Mouse (Mus musculus): ENCODE data around the gene Shf. TPM values are rescaled to one million over a fixed set of nuclear protein-coding genes. Genes with fewer than 3 reads are reported as not detected.

The Shf gene
- polyA plus RNA-seq, 1 experiment from 2014 or later = 2.5 TPM

DNA sequence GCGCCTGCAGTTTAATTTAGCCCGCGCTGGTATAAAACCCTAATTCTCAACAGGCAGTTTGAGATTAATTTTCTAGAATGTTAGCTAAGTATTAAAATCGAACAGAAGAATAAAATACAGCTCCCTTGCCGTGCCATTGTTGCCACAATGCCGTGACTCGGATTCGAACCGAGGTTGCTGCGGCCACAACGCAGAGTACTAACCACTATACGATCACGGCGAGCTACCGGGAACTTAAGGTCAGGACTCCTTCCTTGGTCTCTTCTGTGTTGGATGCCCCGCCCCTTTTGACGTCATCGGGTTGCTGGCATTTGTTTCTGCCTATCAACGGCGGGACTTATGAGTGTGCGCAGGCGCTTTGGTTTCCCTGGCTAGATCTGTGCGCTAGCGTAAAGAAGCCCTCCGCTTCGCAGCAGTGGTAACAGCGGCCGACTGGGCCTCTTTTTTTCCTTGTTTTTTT lies 8.3 kb upstream of the Shf start:
- Histone ChIP-seq H3K4me3 (ENCODE audit: low read depth, low read length) (peak overlapping the region; percentile 65), H3K36me3 (ENCODE audit: insufficient read depth, low read length) (no peaks in the 10 kb centered on the region), H3K27ac (ENCODE audit: low read length) (peak overlapping the region; percentile 90), H3K4me2 (replicated peaks; ENCODE audit: low read depth, low read length) (peak overlapping the region; percentile 42), H3K9ac (replicated peaks; ENCODE audit: low read depth) (peak overlapping the region; percentile 59), H3K4me1 (ENCODE audit: insufficient read depth, low read depth, low read length) (no peaks in the 10 kb centered on the region), H3K9me3 (ENCODE audit: low read length) (no peaks in the 10 kb centered on the region), H3K27me3 (replicated peaks; ENCODE audit: insufficient read depth, low read length) (no peaks in the 10 kb centered on the region)
- TF ChIP-seq EP300 (IDR thresholded peaks at IDR 0.05) (no peak; the same call in 1 of the 2 replicates), CTCF (IDR thresholded peaks at IDR 0.05) (no peak)
- ATAC-seq (peak; percentile 86), DNase-seq (ENCODE audit: low spot score) (peak; percentile 97)
- WGBS = under 1% methylated on average over 28 of the region's 28 CpGs

DNA sequence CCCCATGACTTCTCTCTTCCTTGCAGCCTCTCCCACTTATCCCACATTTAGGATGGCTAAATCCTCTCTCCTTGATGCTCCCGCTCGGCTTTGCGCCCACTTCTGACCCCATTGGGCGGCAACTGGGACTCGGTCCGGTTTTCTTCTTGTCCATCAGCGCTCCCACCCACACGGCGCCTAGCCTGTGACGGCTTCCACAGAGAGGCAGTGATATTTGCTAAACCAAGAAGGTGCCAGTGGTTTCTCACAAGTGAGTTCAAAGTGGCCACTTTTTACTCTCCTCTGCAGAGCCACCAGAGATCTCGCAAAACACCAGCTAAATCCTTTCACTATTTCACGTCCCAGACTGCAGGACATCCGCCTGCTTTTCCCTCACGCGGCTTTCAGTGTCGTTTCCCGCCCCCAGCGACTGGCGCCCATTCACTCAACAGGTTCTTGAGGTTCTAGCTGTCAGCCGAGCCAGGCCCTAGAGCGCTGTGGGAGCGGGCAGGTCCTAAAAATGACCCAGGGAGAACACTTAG lies 7.1 kb upstream of the Shf start:
- under 1% methylated on average over 22 of the region's 22 CpGs for WGBS

DNA sequence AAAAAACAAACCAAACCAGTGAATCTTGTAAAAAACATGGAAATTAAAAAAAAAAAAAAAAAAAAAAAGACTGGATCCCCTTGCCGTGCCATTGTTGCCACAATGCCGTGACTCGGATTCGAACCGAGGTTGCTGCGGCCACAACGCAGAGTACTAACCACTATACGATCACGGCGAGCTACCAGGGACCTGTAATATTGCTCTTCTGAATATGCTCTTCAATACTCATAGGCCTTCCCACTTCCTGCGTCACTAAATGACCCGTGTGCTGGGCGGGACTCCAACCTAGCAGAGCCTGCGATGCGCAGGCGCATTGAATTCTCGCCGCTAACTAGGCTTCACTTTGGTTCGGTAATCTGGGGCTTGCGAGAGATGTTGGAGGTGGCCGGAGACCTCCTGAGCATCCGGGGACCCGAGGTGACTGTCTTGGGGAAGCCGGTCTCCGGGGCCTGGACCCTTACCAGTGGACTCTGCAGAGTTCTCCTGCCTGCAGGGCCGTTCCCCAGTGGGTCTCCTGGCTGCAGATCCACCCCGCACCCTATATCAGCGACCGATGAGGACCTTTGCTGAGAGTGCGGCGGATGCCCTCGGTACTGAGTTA lies 6.5 kb upstream of the Shf start:
- H3K4me2 ChIP-seq (replicated peaks; ENCODE audit: low read depth, low read length) = peak overlapping the region; percentile 87
- 0% methylated on average over 32 of the region's 32 CpGs for WGBS
- no peaks in the 10 kb centered on the region for H3K36me3 ChIP-seq (ENCODE audit: insufficient read depth, low read length)
- TF ChIP-seq EP300 (IDR thresholded peaks at IDR 0.05) (0 out of 2 replicates have a peak, but pooled peaks have one; percentile 22), CTCF (IDR thresholded peaks at IDR 0.05) (no peak)
- peak overlapping the region; percentile 32 for H3K9ac ChIP-seq (replicated peaks; ENCODE audit: low read depth)
- DNase-seq (ENCODE audit: low spot score) = peak; percentile 99
- peak overlapping the region; percentile 57 for H3K4me3 ChIP-seq (ENCODE audit: low read depth, low read length)
- no peaks in the 10 kb centered on the region for H3K27me3 ChIP-seq (replicated peaks; ENCODE audit: insufficient read depth, low read length)
- H3K4me1 ChIP-seq (ENCODE audit: insufficient read depth, low read depth, low read length) = no peaks in the 10 kb centered on the region
- peak overlapping the region; percentile 74 for H3K27ac ChIP-seq (ENCODE audit: low read length)
- H3K9me3 ChIP-seq (ENCODE audit: low read length) = no peaks in the 10 kb centered on the region
- ATAC-seq = peak; percentile 90

More for the DNA sequence above, 7.1 kb upstream of the Shf start:
- Histone ChIP-seq H3K9ac (replicated peaks; ENCODE audit: low read depth) (peak overlapping the region; percentile 32), H3K27ac (ENCODE audit: low read length) (peak overlapping the region; percentile 74), H3K9me3 (ENCODE audit: low read length) (no peaks in the 10 kb centered on the region), H3K27me3 (replicated peaks; ENCODE audit: insufficient read depth, low read length) (no peaks in the 10 kb centered on the region), H3K4me1 (ENCODE audit: insufficient read depth, low read depth, low read length) (no peaks in the 10 kb centered on the region), H3K4me3 (ENCODE audit: low read depth, low read length) (peak overlapping the region; percentile 57), H3K36me3 (ENCODE audit: insufficient read depth, low read length) (no peaks in the 10 kb centered on the region), H3K4me2 (replicated peaks; ENCODE audit: low read depth, low read length) (peak overlapping the region; percentile 87)
- no peak for TF ChIP-seq EP300 (IDR thresholded peaks at IDR 0.05)
- ATAC-seq (no peak), DNase-seq (ENCODE audit: low spot score) (peak; percentile 56)

DNA sequence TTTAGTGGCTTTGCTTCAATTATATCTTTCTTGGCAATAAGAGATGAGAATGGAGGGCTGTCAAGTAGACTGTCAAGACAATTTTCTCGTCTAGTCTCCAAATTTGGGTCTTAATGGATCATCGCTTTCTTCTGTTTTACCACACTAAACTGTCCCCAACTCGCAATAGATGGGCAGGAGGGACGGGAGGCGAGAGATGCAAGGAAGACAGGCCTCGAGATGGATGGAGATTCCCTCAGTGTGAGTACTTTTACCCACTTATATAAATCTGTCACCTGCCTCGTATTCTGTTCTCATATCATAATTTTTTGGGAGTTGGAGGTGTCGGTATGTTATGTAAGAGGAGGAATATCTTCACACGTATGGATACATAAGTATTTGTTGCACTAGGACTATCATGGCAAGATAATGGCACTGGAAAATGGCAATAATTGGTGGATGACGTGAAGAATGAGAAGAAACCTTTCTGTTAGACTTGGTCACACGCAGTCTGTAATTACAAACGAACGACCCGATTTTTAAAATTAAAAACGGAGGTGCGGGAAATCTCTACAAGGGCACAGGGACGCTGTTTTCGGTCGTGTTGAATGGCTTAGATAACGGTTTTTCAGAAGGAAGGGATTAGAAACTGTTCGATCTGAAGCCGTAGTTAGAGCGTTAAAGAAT lies 5.8 kb upstream of the Shf start:
- peak overlapping the region; percentile 87 for H3K4me2 ChIP-seq (replicated peaks; ENCODE audit: low read depth, low read length)
- no peaks in the 10 kb centered on the region for H3K27me3 ChIP-seq (replicated peaks; ENCODE audit: insufficient read depth, low read length)
- H3K36me3 ChIP-seq (ENCODE audit: insufficient read depth, low read length) = no peaks in the 10 kb centered on the region
- H3K9ac ChIP-seq (replicated peaks; ENCODE audit: low read depth) = no peak overlapping the region
- 21% methylated on average over 23 of the region's 23 CpGs for WGBS
- H3K9me3 ChIP-seq (ENCODE audit: low read length) = no peaks in the 10 kb centered on the region
- H3K4me3 ChIP-seq (ENCODE audit: low read depth, low read length) = peak overlapping the region; percentile 57
- DNase-seq (ENCODE audit: low spot score) (no peak), ATAC-seq (no peak)
- no peak overlapping the region for H3K27ac ChIP-seq (ENCODE audit: low read length)
- no peaks in the 10 kb centered on the region for H3K4me1 ChIP-seq (ENCODE audit: insufficient read depth, low read depth, low read length)
- TF ChIP-seq CTCF (IDR thresholded peaks at IDR 0.05) (no peak), EP300 (IDR thresholded peaks at IDR 0.05) (no peak)

DNA sequence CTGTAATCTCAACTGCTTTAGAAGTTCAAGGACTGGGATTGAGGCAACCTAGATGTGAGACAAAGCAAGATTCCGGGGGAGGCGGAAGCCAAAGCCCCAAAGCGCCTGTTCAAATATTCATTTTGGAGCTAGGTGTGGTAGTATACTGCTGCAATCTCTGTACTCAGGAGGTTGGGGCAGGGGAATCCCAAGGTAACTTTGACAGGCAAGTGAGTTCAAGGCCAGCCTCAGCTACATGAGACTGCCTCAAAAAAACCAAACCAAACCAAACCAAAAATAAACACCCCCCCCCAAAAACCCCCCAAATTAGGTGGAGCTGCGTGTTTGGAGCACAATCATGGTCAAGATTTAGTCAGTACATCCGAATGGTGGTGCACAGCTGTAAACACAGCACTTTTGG lies 5.0 kb upstream of the Shf start:
- no peak overlapping the region for H3K4me3 ChIP-seq (ENCODE audit: low read depth, low read length)
- no peak overlapping the region for H3K9ac ChIP-seq (replicated peaks; ENCODE audit: low read depth)
- TF ChIP-seq CTCF (IDR thresholded peaks at IDR 0.05) (no peak), EP300 (IDR thresholded peaks at IDR 0.05) (no peak)
- WGBS = 81% methylated on average over 5 of the region's 5 CpGs
- no peaks in the 10 kb centered on the region for H3K36me3 ChIP-seq (ENCODE audit: insufficient read depth, low read length)
- H3K4me2 ChIP-seq (replicated peaks; ENCODE audit: low read depth, low read length) = no peak overlapping the region
- H3K27me3 ChIP-seq (replicated peaks; ENCODE audit: insufficient read depth, low read length) = no peaks in the 10 kb centered on the region
- H3K27ac ChIP-seq (ENCODE audit: low read length) = no peak overlapping the region
- ATAC-seq = no peak
- no peak for DNase-seq (ENCODE audit: low spot score)
- no peaks in the 10 kb centered on the region for H3K4me1 ChIP-seq (ENCODE audit: insufficient read depth, low read depth, low read length)
- H3K9me3 ChIP-seq (ENCODE audit: low read length) = no peaks in the 10 kb centered on the region

DNA sequence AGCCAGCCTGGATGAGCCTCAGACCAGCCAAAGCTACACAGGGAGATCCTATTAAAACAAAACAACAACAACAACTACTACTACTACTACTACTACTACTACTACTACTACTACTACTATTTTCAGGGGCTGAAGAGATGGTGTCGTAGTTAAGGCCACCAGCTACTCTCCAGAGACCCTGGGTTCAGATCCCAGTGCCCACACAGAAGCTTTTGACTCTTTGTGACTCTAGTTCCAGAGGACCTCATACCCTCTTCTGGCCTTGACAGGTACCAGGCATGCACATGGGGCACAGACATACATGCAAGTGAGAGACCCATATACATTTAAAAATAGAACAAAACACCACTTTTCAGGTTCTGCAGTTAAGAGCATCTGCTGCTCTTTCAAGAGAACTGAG lies 3.6 kb upstream of the Shf start:
- no peak overlapping the region for H3K27ac ChIP-seq (ENCODE audit: low read length)
- H3K9me3 ChIP-seq (ENCODE audit: low read length) = no peaks in the 10 kb centered on the region
- no peak overlapping the region for H3K9ac ChIP-seq (replicated peaks; ENCODE audit: low read depth)
- no peaks in the 10 kb centered on the region for H3K4me1 ChIP-seq (ENCODE audit: insufficient read depth, low read depth, low read length)
- no peak for DNase-seq (ENCODE audit: low spot score)
- no peaks in the 10 kb centered on the region for H3K36me3 ChIP-seq (ENCODE audit: insufficient read depth, low read length)
- 89% methylated on average over 1 of the region's 1 CpGs for WGBS
- no peaks in the 10 kb centered on the region for H3K27me3 ChIP-seq (replicated peaks; ENCODE audit: insufficient read depth, low read length)
- no peak overlapping the region for H3K4me2 ChIP-seq (replicated peaks; ENCODE audit: low read depth, low read length)
- TF ChIP-seq CTCF (IDR thresholded peaks at IDR 0.05) (no peak), EP300 (IDR thresholded peaks at IDR 0.05) (no peak)
- no peak for ATAC-seq
- H3K4me3 ChIP-seq (ENCODE audit: low read depth, low read length) = no peak overlapping the region
